Mouse (Mus musculus) hindbrain, embryonic 12.5 days (tissue): Measurements from ENCODE around the gene H2-M9. TPM values are rescaled to one million over a fixed set of nuclear protein-coding genes. Genes with fewer than 3 reads are reported as not detected.

ENCODE experiments used
- ATAC-seq: fragments of 200-750 bp; cut with Nextera tagmentation; 2 replicates; pipeline ENCODE4 v1.8.0; 2017; ENCODE audit warnings: moderate TSS enrichment; ENCODE audit not compliant: low FRiP score
- H3K27ac ChIP-seq: fragments of 300-500 bp; sonication (generic); 2 replicates; pipeline ENCODE4 v1.5.1; 2016; ENCODE audit warnings: mild to moderate bottlenecking
- H3K27me3 ChIP-seq: fragments of 300-500 bp; sonication (generic); 2 replicates; pipeline ENCODE4 v1.6.1; 2016; ENCODE audit warnings: mild to moderate bottlenecking
- H3K36me3 ChIP-seq: fragments of 300-500 bp; sonication (generic); 2 replicates; pipeline ENCODE4 v1.6.1; 2016; ENCODE audit warnings: mild to moderate bottlenecking
- H3K4me1 ChIP-seq: fragments of 300-500 bp; sonication (generic); 2 replicates; pipeline ENCODE4 v1.6.1; 2016
- H3K4me2 ChIP-seq: fragments of 300-500 bp; sonication (generic); replicated peaks from 2 replicates; pipeline ENCODE4 v1.6.1; 2016; ENCODE audit warnings: mild to moderate bottlenecking
- H3K4me3 ChIP-seq: fragments of 300-500 bp; sonication (generic); 2 replicates; pipeline ENCODE4 v1.5.1; 2016; ENCODE audit warnings: mild to moderate bottlenecking
- H3K9ac ChIP-seq: fragments of 300-500 bp; sonication (generic); 2 replicates; pipeline ENCODE4 v1.6.1; 2016; ENCODE audit warnings: mild to moderate bottlenecking, moderate library complexity
- H3K9me3 ChIP-seq: fragments of 300-500 bp; sonication (generic); replicated peaks from 2 replicates; pipeline ENCODE4 v1.6.1; 2016; ENCODE audit warnings: mild to moderate bottlenecking
- WGBS: fragments of 180-500 bp; shearing (Covaris S2); methylation state at CpG from one replicate; pipeline ENCODE4 v1.1.7; 2016; 5-methylcytosine and 5-hydroxymethylcytosine counted together
- polyA plus RNA-seq: library from polyadenylated mRNA; unstranded; fragments of >200 nt; fragmentation: Nextera tagmentation; extraction: Ambion mirVana; gene quantifications from 2 replicates; pipeline ENCODE4 v1.2.1, GENCODE M21; 2016

The H2-M9 gene
- not detected in 2 replicates for polyA plus RNA-seq

GRCm38 (mm10) chr17:36642566-36642965, at the start of gene H2-M9:
Gene H2-M9 (minus strand): TSS chr17:36642666.
- H3K4me1 ChIP-seq, result no peaks in the 10 kb centered on the region
- no peak within 1 kb of the TSS for H3K9ac ChIP-seq
- WGBS, result 89% methylated on average over 3 of the region's 3 CpGs
- no peak within 1 kb of the TSS for H3K4me2 ChIP-seq
- no peak for ATAC-seq
- no peak within 1 kb of the TSS for H3K27ac ChIP-seq
- no peaks in the 10 kb centered on the region for H3K27me3 ChIP-seq
- no peaks in the 10 kb centered on the region for H3K9me3 ChIP-seq
- no peak within 1 kb of the TSS for H3K4me3 ChIP-seq
- no peaks in the 10 kb centered on the region for H3K36me3 ChIP-seq

- WGBS, result 78% methylated on average over 3 of the region's 3 CpGs
- H3K27me3 ChIP-seq, result no peaks in the 10 kb centered on the region
- H3K4me1 ChIP-seq, result no peaks in the 10 kb centered on the region
- H3K27ac ChIP-seq, result no peak within 1 kb of the TSS
- H3K4me3 ChIP-seq, result no peak within 1 kb of the TSS
- no peak within 1 kb of the TSS for H3K4me2 ChIP-seq
- H3K9ac ChIP-seq, result no peak within 1 kb of the TSS
- no peaks in the 10 kb centered on the region for H3K36me3 ChIP-seq
- ATAC-seq, result no peak
- H3K9me3 ChIP-seq, result no peaks in the 10 kb centered on the region
Observed at GRCm38 (mm10) chr17:36672119-36672518, 29.7 kb upstream of the H2-M9 start, which contains the start of gene H2-M1. Gene H2-M1 (minus strand): TSS chr17:36672219.

Other genes with a start within 250 kb of the H2-M9 start
- not detected in 2 replicates for gene H2-M10.4, start 180.3 kb downstream of the H2-M9 start, polyA plus RNA-seq
- gene H2-M11, start 95.6 kb downstream of the H2-M9 start, polyA plus RNA-seq, result not detected in 2 replicates
- gene H2-M1, start 29.6 kb upstream of the H2-M9 start, polyA plus RNA-seq, result not detected in 2 replicates
- not detected in 2 replicates for gene H2-M10.5, start 130.2 kb upstream of the H2-M9 start, polyA plus RNA-seq
- gene H2-M10.6, start 169.5 kb upstream of the H2-M9 start, polyA plus RNA-seq, result not detected in 2 replicates
- gene Trim26, start 194.5 kb upstream of the H2-M9 start, polyA plus RNA-seq, result 49.8 and 56.4 TPM in 2 replicates
- gene Trim15, start 224.5 kb upstream of the H2-M9 start, polyA plus RNA-seq, result 0.37 and 0.42 TPM in 2 replicates
- 7.5 and 8.4 TPM in 2 replicates for gene Trim10, start 226.9 kb upstream of the H2-M9 start, polyA plus RNA-seq
- gene Trim40, start 247.5 kb upstream of the H2-M9 start, polyA plus RNA-seq, result not detected in 2 replicates